Mouse (Mus musculus) splenic B cell, adult 2 months (primary cell): ENCODE measurements around the gene Tnfrsf22.
A peak's percentile ranks its signal among the peaks of the same experiment; 100 is the strongest.
"Not testable (repeated sequence)": the region's sequence is repeated elsewhere in the genome, so short reads cannot be mapped to it uniquely, and the experiment has no call there.

ENCODE experiments used
- DNase-seq: peaks from one replicate; pipeline ENCODE4 v3.0.0-alpha.2; 2011; ENCODE audit warnings: low read depth, low spot score
- H3K27me3 ChIP-seq: 2 replicates; pipeline ENCODE4 v1.6.1; 2012; ENCODE audit warnings: mild to moderate bottlenecking, low read length, moderate library complexity, mixed read lengths; ENCODE audit not compliant: control insufficient read depth, poor library complexity, insufficient read depth, severe bottlenecking
- H3K36me3 ChIP-seq: 2 replicates; pipeline ENCODE4 v1.6.1; 2012; ENCODE audit warnings: mild to moderate bottlenecking, low read length, moderate library complexity, mixed read lengths; ENCODE audit not compliant: control insufficient read depth, poor library complexity, insufficient read depth, severe bottlenecking

The Tnfrsf22 gene

GRCm38 (mm10) chr7:143666427-143667311 lies 17.2 kb upstream of the Tnfrsf22 start:
- Histone ChIP-seq H3K27me3 (no peaks in the 10 kb centered on the region), H3K36me3 (no peaks in the 10 kb centered on the region)
- DNase-seq = peak; percentile 73

GRCm38 (mm10) chr7:143663470-143663869 lies 14.0 kb upstream of the Tnfrsf22 start:
- Histone ChIP-seq H3K36me3 (no peaks in the 10 kb centered on the region), H3K27me3 (no peaks in the 10 kb centered on the region; the same call in 1 of the 2 replicates)
- DNase-seq = no peak

GRCm38 (mm10) chr7:143660797-143661196 lies 11.3 kb upstream of the Tnfrsf22 start:
- no peaks in the 10 kb centered on the region; the same call in 1 of the 2 replicates for H3K27me3 ChIP-seq
- H3K36me3 ChIP-seq = no peaks in the 10 kb centered on the region
- DNase-seq = no peak

- not testable (repeated sequence) for DNase-seq, H3K36me3 ChIP-seq, H3K27me3 ChIP-seq
These were observed 397 bp upstream of the Tnfrsf22 start for GRCm38 (mm10) chr7:143649769-143650346.

GRCm38 (mm10) chr7:143643949-143644348 lies 5.5 kb downstream of the Tnfrsf22 start:
- H3K36me3 ChIP-seq, DNase-seq, H3K27me3 ChIP-seq: not testable (repeated sequence)

- H3K36me3 ChIP-seq = no peaks in the 10 kb centered on the region
- peak; percentile 56 for DNase-seq
- H3K27me3 ChIP-seq = no peaks in the 10 kb centered on the region
These were observed 12.8 kb downstream of the Tnfrsf22 start for GRCm38 (mm10) chr7:143636674-143637073.

GRCm38 (mm10) chr7:143631503-143631902 lies 18.0 kb downstream of the Tnfrsf22 start:
- DNase-seq = no peak
- Histone ChIP-seq H3K36me3 (no peaks in the 10 kb centered on the region), H3K27me3 (no peaks in the 10 kb centered on the region)

- H3K27me3 ChIP-seq = no peaks in the 10 kb centered on the region
- H3K36me3 ChIP-seq = no peaks in the 10 kb centered on the region
- DNase-seq = peak; percentile 52
These were observed 20.0 kb downstream of the Tnfrsf22 start for GRCm38 (mm10) chr7:143629501-143629900.

- DNase-seq = peak; percentile 23
- Histone ChIP-seq H3K36me3 (no peaks in the 10 kb centered on the region), H3K27me3 (no peaks in the 10 kb centered on the region)
These were observed 20.9 kb downstream of the Tnfrsf22 start, which contains the start of gene Tnfrsf26 for GRCm38 (mm10) chr7:143628540-143628939. TSS of gene Tnfrsf26 (minus strand) at chr7:143628722.

GRCm38 (mm10) chr7:143627555-143628286 lies 21.7 kb downstream of the Tnfrsf22 start:
- H3K36me3 ChIP-seq = no peaks in the 10 kb centered on the region
- peak; percentile 52 for DNase-seq
- no peaks in the 10 kb centered on the region for H3K27me3 ChIP-seq

GRCm38 (mm10) chr7:143626178-143626577 lies 23.3 kb downstream of the Tnfrsf22 start:
- Histone ChIP-seq H3K27me3 (no peaks in the 10 kb centered on the region), H3K36me3 (no peaks in the 10 kb centered on the region)
- peak; percentile 25 for DNase-seq

GRCm38 (mm10) chr7:143625151-143625550 lies 24.3 kb downstream of the Tnfrsf22 start:
- Histone ChIP-seq H3K27me3 (no peaks in the 10 kb centered on the region), H3K36me3 (0 out of 2 replicates have a peak, but pooled peaks cover 2% of the 10 kb centered on the region)
- DNase-seq = peak; percentile 42

GRCm38 (mm10) chr7:143624561-143624960 lies 24.9 kb downstream of the Tnfrsf22 start:
- no peaks in the 10 kb centered on the region for H3K27me3 ChIP-seq
- H3K36me3 ChIP-seq = 0 out of 2 replicates have a peak, but pooled peaks cover 2% of the 10 kb centered on the region
- no peak for DNase-seq

GRCm38 (mm10) chr7:143620951-143621350 lies 28.5 kb downstream of the Tnfrsf22 start:
- peaks cover 10% of the 10 kb centered on the region for H3K36me3 ChIP-seq
- H3K27me3 ChIP-seq = no peaks in the 10 kb centered on the region
- DNase-seq = no peak
